17 mouse cellular contexts compared by ENCODE assay signal in genomic region chr13:95050398-95050797, GRCm38 (mm10).
"Had no signal": no experiment of that assay in that cellular context is flagged by ENCODE, and none has a peak within 500 bp of the region (broad histone marks: within the 10 kb centered on the region; RNA-seq: fewer than 3 reads in every experiment).

No protein-coding gene starts in this region.

- H3K4me2 ChIP-seq: liver, embryonic 15.5 days; lung, embryonic 15.5 days; midbrain, embryonic 11.5 days; midbrain, embryonic 13.5 days; midbrain, embryonic 15.5 days; neural tube, embryonic 12.5 days; stomach, embryonic 15.5 days had no signal

- H3K27me3 ChIP-seq: liver, embryonic 15.5 days; lung, embryonic 15.5 days; midbrain, embryonic 13.5 days; midbrain, embryonic 15.5 days; neural tube, embryonic 12.5 days; stomach, embryonic 15.5 days had no signal

- H3K4me3 ChIP-seq: liver, embryonic 15.5 days; lung, embryonic 15.5 days; megakaryocyte, embryonic 14.5 days; midbrain, embryonic 13.5 days; midbrain, embryonic 15.5 days; neural tube, embryonic 12.5 days; stomach, embryonic 15.5 days had no signal

- H3K9ac ChIP-seq: liver, embryonic 15.5 days; liver, postnatal 0 days; lung, embryonic 15.5 days; midbrain, embryonic 13.5 days; midbrain, embryonic 15.5 days; neural tube, embryonic 12.5 days; stomach, embryonic 15.5 days had no signal

- DNase-seq: liver, postnatal 0 days; lung, adult 2 months; lung, postnatal 14 days; lung, postnatal 36 days; right cerebral cortex, postnatal 14 days; thymus, adult 2 months; thymus, postnatal 36 days had no signal

- H3K27ac ChIP-seq: liver, embryonic 15.5 days; lung, embryonic 15.5 days; macrophage; midbrain, embryonic 13.5 days; midbrain, embryonic 15.5 days; neural tube, embryonic 12.5 days; stomach, embryonic 15.5 days; stomach, postnatal 0 days had no signal

- H3K4me1 ChIP-seq: liver, embryonic 15.5 days; lung, embryonic 15.5 days; megakaryocyte, embryonic 14.5 days; midbrain, embryonic 13.5 days; midbrain, embryonic 15.5 days; neural tube, embryonic 12.5 days; stomach, embryonic 15.5 days had no signal

- H3K36me3 ChIP-seq: liver, embryonic 15.5 days; lung, embryonic 15.5 days; midbrain, embryonic 13.5 days; midbrain, embryonic 15.5 days; neural tube, embryonic 12.5 days; stomach, embryonic 15.5 days had no signal

- H3K9me3 ChIP-seq: liver, embryonic 15.5 days; lung, embryonic 15.5 days; midbrain, embryonic 13.5 days; midbrain, embryonic 15.5 days; neural tube, embryonic 12.5 days; stomach, embryonic 15.5 days had no signal
